Mouse (Mus musculus) olfactory bulb, adult 2 months (tissue): ENCODE data around the gene Tbc1d2b.

ENCODE experiments used
- CTCF ChIP-seq: fragments of 200-500 bp; IDR thresholded peaks from 2 replicates; pipeline ENCODE4 v1.5.1; 2012; ENCODE audit warnings: low read depth, mild to moderate bottlenecking, low read length, moderate library complexity; ENCODE audit not compliant: insufficient read depth
- POLR2A ChIP-seq: fragments of 200-500 bp; IDR thresholded peaks from 2 replicates; pipeline ENCODE4 v1.6.1; 2012; ENCODE audit warnings: mild to moderate bottlenecking, low read depth, low read length, moderate library complexity; ENCODE audit not compliant: insufficient read depth

GRCm38 (mm10) chr9:90242291-90242690 lies 28.3 kb downstream of the Tbc1d2b start:
- TF ChIP-seq POLR2A (no peak), CTCF (no peak)
